Mouse (Mus musculus) lung, adult 2 months (tissue): ENCODE measurements around the gene Gm20715. TPM values are rescaled to one million over a fixed set of nuclear protein-coding genes. Genes with fewer than 3 reads are reported as not detected.
"Not testable (repeated sequence)": the region's sequence is repeated elsewhere in the genome, so short reads cannot be mapped to it uniquely, and the experiment has no call there.

Experiments used
- DNase-seq: peaks from one replicate; pipeline ENCODE4 v3.0.0; 2022
- H3K4me1 ChIP-seq: fragments of 200-500 bp; 2 replicates; pipeline ENCODE4 v1.6.1; 2011; ENCODE audit warnings: low read length; ENCODE audit not compliant: control insufficient read depth, insufficient read depth
- H3K4me3 ChIP-seq: fragments of 200-500 bp; replicated peaks from 2 replicates; pipeline ENCODE3; 2011; ENCODE audit warnings: low read depth, mild to moderate bottlenecking, control low read depth, low read length; ENCODE audit errors: extremely low read depth
- CTCF ChIP-seq: fragments of 200-500 bp; IDR thresholded peaks from 2 replicates; pipeline ENCODE4 v1.5.1; 2011; ENCODE audit warnings: mild to moderate bottlenecking, low read length, control low read depth; ENCODE audit not compliant: insufficient read depth
- POLR2A ChIP-seq: fragments of 200-500 bp; IDR thresholded peaks from 2 replicates; pipeline ENCODE4 v1.6.1; 2011; ENCODE audit warnings: low read depth, mild to moderate bottlenecking, control low read depth, low read length, borderline replicate concordance; ENCODE audit errors: extremely low read depth
- WGBS: fragments of 180-500 bp; shearing (Covaris S2); methylation state at CpG from one replicate; pipeline ENCODE4 v1.1.7; 2018; 5-methylcytosine and 5-hydroxymethylcytosine counted together
- polyA plus RNA-seq: library from polyadenylated mRNA; depleted of rRNA; stranded (reverse); fragments of >200 nt; gene quantifications from 2 replicates; pipeline ENCODE4 v1.2.3, GENCODE M21; 2012; rRNA removed

Gene Gm20715
- polyA plus RNA-seq = 0.03 TPM in 1 of 2 replicates, not detected in the other

GRCm38 (mm10) chr7:6410043-6410442 lies at the start of gene Gm20715:
TSS of gene Gm20715 (plus strand) at chr7:6410277.
- peak; percentile 89 for DNase-seq
- WGBS = under 1% methylated on average over 17 of the region's 17 CpGs
- no peaks in the 10 kb centered on the region for H3K4me1 ChIP-seq
- peak; percentile 32; the same call in 1 of the 2 replicates for TF ChIP-seq POLR2A
- TF ChIP-seq CTCF = peak; percentile 55; the same call in 1 of the 2 replicates
- H3K4me3 ChIP-seq = no peak within 1 kb of the TSS

GRCm38 (mm10) chr7:6360477-6361060 lies 49.5 kb upstream of the Gm20715 start:
- Histone ChIP-seq H3K4me3 (no peak overlapping the region), H3K4me1 (peaks cover 4% of the 10 kb centered on the region; the same call in 1 of the 2 replicates)
- DNase-seq = no peak
- 25% methylated on average over 9 of the region's 9 CpGs for WGBS
- TF ChIP-seq CTCF (no peak), POLR2A (no peak)

- Histone ChIP-seq H3K4me3 (no peak overlapping the region), H3K4me1 (peaks cover 4% of the 10 kb centered on the region; the same call in 1 of the 2 replicates)
- DNase-seq = no peak
- no peak for TF ChIP-seq CTCF
- no peak for TF ChIP-seq POLR2A
- 19% methylated on average over 7 of the region's 7 CpGs for WGBS
Observed at GRCm38 (mm10) chr7:6361756-6362155, 48.3 kb upstream of the Gm20715 start.

- DNase-seq = peak; percentile 98
- H3K4me3 ChIP-seq = peak overlapping the region; percentile 78
- TF ChIP-seq CTCF (no peak), POLR2A (no peak)
- H3K4me1 ChIP-seq = peaks cover 4% of the 10 kb centered on the region; the same call in 1 of the 2 replicates
- whole genome bisulfite sequencing = under 1% methylated on average over 38 of the region's 38 CpGs
Observed at GRCm38 (mm10) chr7:6362268-6363046, 47.6 kb upstream of the Gm20715 start.

- 1% methylated on average over 23 of the region's 23 CpGs for WGBS
- Histone ChIP-seq H3K4me1 (peaks cover 4% of the 10 kb centered on the region; the same call in 1 of the 2 replicates), H3K4me3 (peak within 1 kb of the TSS; percentile 78)
- no peak for DNase-seq
- no peak for TF ChIP-seq CTCF
- TF ChIP-seq POLR2A = peak; percentile 63; the same call in 1 of the 2 replicates
Observed at GRCm38 (mm10) chr7:6363047-6363488, 47.0 kb upstream of the Gm20715 start, which contains the start of gene Zfp78. TSS of gene Zfp78 (plus strand) at chr7:6363280.

- no peak for DNase-seq
Observed at GRCm38 (mm10) chr7:6364761-6365160, 45.3 kb upstream of the Gm20715 start.

GRCm38 (mm10) chr7:6367185-6367584 lies 42.9 kb upstream of the Gm20715 start:
- Histone ChIP-seq H3K4me3 (no peak overlapping the region), H3K4me1 (peaks cover 4% of the 10 kb centered on the region; the same call in 1 of the 2 replicates)
- no peak for TF ChIP-seq POLR2A
- DNase-seq = no peak
- WGBS = 79% methylated on average over 5 of the region's 5 CpGs

More at GRCm38 (mm10) chr7:6364761-6365160, 45.3 kb upstream of the Gm20715 start:
- 48% methylated on average over 1 of the region's 1 CpGs for WGBS
- Histone ChIP-seq H3K4me3 (no peak overlapping the region), H3K4me1 (peaks cover 4% of the 10 kb centered on the region; the same call in 1 of the 2 replicates)
- TF ChIP-seq POLR2A (no peak), CTCF (no peak)

GRCm38 (mm10) chr7:6368146-6368545 lies 41.9 kb upstream of the Gm20715 start:
- H3K4me1 ChIP-seq, H3K4me3 ChIP-seq, DNase-seq: not testable (repeated sequence)
- WGBS = 86% methylated on average over 5 of the region's 5 CpGs

- TF ChIP-seq CTCF (no peak), POLR2A (no peak)
- WGBS = 84% methylated on average over 3 of the region's 3 CpGs
- no peak overlapping the region for H3K4me3 ChIP-seq
- no peak for DNase-seq
- H3K4me1 ChIP-seq = no peaks in the 10 kb centered on the region
Observed at GRCm38 (mm10) chr7:6369460-6369859, 40.6 kb upstream of the Gm20715 start.
